Mouse (Mus musculus) left cerebral cortex, postnatal 10 days (tissue): Measurements from ENCODE around the gene Ifngr2. TPM values are rescaled to one million over a fixed set of nuclear protein-coding genes. Genes with fewer than 3 reads are reported as not detected.
A peak's percentile ranks its signal among the peaks of the same experiment; 100 is the strongest.
"Not testable (repeated sequence)": the region's sequence is repeated elsewhere in the genome, so short reads cannot be mapped to it uniquely, and the experiment has no call there.

Source experiments
- DNase-seq, 2 experiments: peaks; one replicate each; pipeline ENCODE4 v3.0.0; 2021 to 2022; ENCODE audit warnings: low spot score in 2 of 2, mixed read lengths in 1 of 2; ENCODE audit errors: extremely low spot score in 1 of 2
- intact Hi-C: fragments of 180-260 bp; cut with DNase I; formaldehyde crosslinking; loops from one replicate; pipeline ENCODE4 v1.15.1; 2025
- total RNA-seq, 2 experiments: library from RNA; stranded (reverse); gene quantifications; 2 replicates each; pipeline ENCODE4 v1.2.3; 2021

Gene Ifngr2
- 10 to 100 TPM; 74.8 to 82.0 TPM for total RNA-seq

- intact Hi-C loops, result no loop called here
- peak in 1 of 2 experiments; percentile 82 for DNase-seq
These were observed at the start of gene Ifngr2 for GRCm38 (mm10) chr16:91546836-91547741. Ifngr2 (plus strand) TSS chr16:91547072.

- intact Hi-C loops, result no loop called here
- no peak for DNase-seq
These were observed 48.8 kb upstream of the Ifngr2 start for GRCm38 (mm10) chr16:91498041-91498440.

GRCm38 (mm10) chr16:91504701-91505100, 42.2 kb upstream of the Ifngr2 start:
- intact Hi-C loops, result no loop called here
- no peak for DNase-seq

GRCm38 (mm10) chr16:91505116-91505601, 41.7 kb upstream of the Ifngr2 start:
- DNase-seq, result no peak
- intact Hi-C loops, result no loop called here

- intact Hi-C loops, result no loop called here
- no peak for DNase-seq
These were observed 40.5 kb upstream of the Ifngr2 start for GRCm38 (mm10) chr16:91506396-91506795.

GRCm38 (mm10) chr16:91512161-91512787, 34.6 kb upstream of the Ifngr2 start:
- intact Hi-C loops, result loop anchor here (10.0 kb wide), 1 partner anchor 63 kb away; no protein-coding TSS in a partner anchor
- DNase-seq, result peak; percentile 78 to 79

GRCm38 (mm10) chr16:91513099-91513498, 33.8 kb upstream of the Ifngr2 start:
- no peak for DNase-seq
- intact Hi-C loops, result loop anchor here (10.0 kb wide), 1 partner anchor 62 kb away; no protein-coding TSS in a partner anchor

GRCm38 (mm10) chr16:91517020-91517419, 29.9 kb upstream of the Ifngr2 start:
- DNase-seq, result no peak
- intact Hi-C loops, result loop anchor here (10.0 kb wide), 1 partner anchor 58 kb away; no protein-coding TSS in a partner anchor

GRCm38 (mm10) chr16:91522040-91522439, 24.8 kb upstream of the Ifngr2 start:
- intact Hi-C loops, result no loop called here
- no peak for DNase-seq

- no peak for DNase-seq
- intact Hi-C loops, result no loop called here
These were observed 24.2 kb upstream of the Ifngr2 start for GRCm38 (mm10) chr16:91522479-91523309.

- no peak for DNase-seq
- intact Hi-C loops, result no loop called here
These were observed 22.7 kb upstream of the Ifngr2 start for GRCm38 (mm10) chr16:91524206-91524605.

GRCm38 (mm10) chr16:91526274-91526673, 20.6 kb upstream of the Ifngr2 start:
- intact Hi-C loops, result no loop called here

GRCm38 (mm10) chr16:91527051-91527450, 19.8 kb upstream of the Ifngr2 start:
- intact Hi-C loops, result no loop called here
- DNase-seq, result peak; percentile 46 to 63

More at GRCm38 (mm10) chr16:91526274-91526673, 20.6 kb upstream of the Ifngr2 start:
- no peak for DNase-seq

GRCm38 (mm10) chr16:91527500-91527899, 19.4 kb upstream of the Ifngr2 start:
- intact Hi-C loops, result no loop called here
- no peak for DNase-seq

- DNase-seq, result no peak
- intact Hi-C loops, result no loop called here
These were observed 18.3 kb upstream of the Ifngr2 start for GRCm38 (mm10) chr16:91528578-91528977.

- not testable (repeated sequence) for DNase-seq
These were observed 16.0 kb upstream of the Ifngr2 start for GRCm38 (mm10) chr16:91530830-91531229.

GRCm38 (mm10) chr16:91531856-91532255, 15.0 kb upstream of the Ifngr2 start:
- no peak for DNase-seq
- intact Hi-C loops, result no loop called here

More at GRCm38 (mm10) chr16:91530830-91531229, 16.0 kb upstream of the Ifngr2 start:
- intact Hi-C loops, result not testable (repeated sequence)

- intact Hi-C loops, result no loop called here
- DNase-seq, result no peak
These were observed 14.4 kb upstream of the Ifngr2 start for GRCm38 (mm10) chr16:91532429-91532828.
